In the genomic region with DNA sequence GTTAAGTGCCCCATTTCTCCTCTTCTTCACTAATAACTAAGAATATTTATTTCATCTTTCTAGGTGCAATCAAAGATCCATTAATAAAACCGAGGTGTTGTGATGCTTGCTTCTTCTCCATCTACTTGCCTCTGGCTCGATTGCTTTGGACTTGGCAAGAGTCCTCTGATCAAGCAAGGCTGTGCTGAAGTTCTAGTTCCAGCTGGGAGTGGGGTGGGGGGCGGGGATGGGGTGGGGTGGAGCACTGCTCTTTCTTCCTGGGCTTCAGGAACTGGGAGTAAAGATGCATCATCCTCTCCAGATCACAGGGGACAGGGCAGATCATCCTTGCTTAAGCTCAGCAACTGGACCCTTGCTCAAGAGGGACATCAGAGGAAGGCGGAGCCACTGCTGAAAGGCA, we compare ENCODE assay signal across 18 mouse cellular contexts. TPM values are rescaled to one million over a fixed set of nuclear protein-coding genes. Genes with fewer than 3 reads are reported as not detected.
DNase-seq lines count a peak whose midpoint lies in the region; TF ChIP-seq lines count a peak whose summit lies in the region.
"Had no signal": no experiment of that assay in that cellular context is flagged by ENCODE, and none has a peak within 500 bp of the region (broad histone marks: within the 10 kb centered on the region; RNA-seq: fewer than 3 reads in every experiment).

No protein-coding gene starts in this region.

- TF ChIP-seq EP300 in heart, adult 2 months (IDR thresholded peaks at IDR 0.05; ENCODE audit: insufficient read depth, low read depth, low read length): no peak

- TF ChIP-seq CTCF in E14TG2a.4 (conservative IDR thresholded peaks at IDR 0.05; ENCODE audit: low read length): no peak
- TF ChIP-seq CTCF in heart, adult 2 months (IDR thresholded peaks at IDR 0.05): no peak

- H3K36me3 ChIP-seq in E14TG2a.4 (ENCODE audit: insufficient read depth, low read length): no peaks in the 10 kb centered on the region
- H3K36me3 ChIP-seq in heart, adult 2 months (ENCODE audit: control insufficient read depth, insufficient read depth, low read length): peaks cover 3% of the 10 kb centered on the region
- H3K36me3 ChIP-seq: embryonic facial prominence, embryonic 10.5 days; embryonic facial prominence, embryonic 12.5 days; forebrain, embryonic 15.5 days had no signal

- H3K27ac ChIP-seq in heart, adult 2 months: no peak overlapping the region
- H3K27ac ChIP-seq: embryonic facial prominence, embryonic 10.5 days; embryonic facial prominence, embryonic 12.5 days; forebrain, embryonic 13.5 days; forebrain, embryonic 15.5 days had no signal

- no peak overlapping the region for H3K9ac ChIP-seq in heart, adult 2 months (ENCODE audit: low read depth, low read length)
- H3K9ac ChIP-seq: embryonic facial prominence, embryonic 12.5 days; forebrain, embryonic 13.5 days; forebrain, embryonic 15.5 days; forebrain, postnatal 0 days had no signal

- H3K79me2 ChIP-seq in heart, adult 2 months (replicated peaks; ENCODE audit: control insufficient read depth, insufficient read depth, low read length): no peaks in the 10 kb centered on the region; the same call in 1 of the 2 replicates

- no peaks in the 10 kb centered on the region for H3K9me3 ChIP-seq in E14TG2a.4 (ENCODE audit: low read length)
- H3K9me3 ChIP-seq: embryonic facial prominence, embryonic 10.5 days; embryonic facial prominence, embryonic 12.5 days; forebrain, embryonic 13.5 days; forebrain, embryonic 15.5 days had no signal

- H3K4me1 ChIP-seq in E14TG2a.4 (replicated peaks; ENCODE audit: low read depth, low read length): peaks cover 52% of the 10 kb centered on the region
- H3K4me1 ChIP-seq in heart, adult 2 months (ENCODE audit: control insufficient read depth, insufficient read depth, low read length): no peaks in the 10 kb centered on the region; the same call in 1 of the 2 replicates

- no peak for TF ChIP-seq POLR2A in heart, adult 2 months (IDR thresholded peaks at IDR 0.05; ENCODE audit: insufficient read depth, low read depth, low read length)

- WGBS in heart, adult 2 months: 46% methylated on average over 4 of the region's 4 CpGs

- 0 out of 2 replicates have a peak overlapping the region, but pooled peaks have one; percentile 43 for H3K4me3 ChIP-seq in E14TG2a.4 (replicated peaks; ENCODE audit: low read length)
- no peak overlapping the region for H3K4me3 ChIP-seq in heart, adult 2 months
- H3K4me3 ChIP-seq: embryonic facial prominence, embryonic 10.5 days; embryonic facial prominence, embryonic 12.5 days; forebrain, embryonic 13.5 days; forebrain, embryonic 15.5 days had no signal

- DNase-seq in ES-CJ7 (ENCODE audit: low read depth, low spot score): peak; percentile 70
- peak; percentile 75 for DNase-seq in ZHBTc4 (ENCODE audit: low read depth, low spot score)
- DNase-seq in heart, adult 2 months: no peak
- no peak for DNase-seq in heart, postnatal 10 days
- DNase-seq: adrenal gland, adult 8-10 months; adrenal gland, postnatal 14 days; adrenal gland, postnatal 36 days; cerebellum, adult 11-12 months; cerebellum, adult 2 months; cerebellum, adult 9-10 months; cerebellum, postnatal 10 days; cerebellum, postnatal 25 days; forebrain, postnatal 0 days had no signal

- intact Hi-C loops in heart, adult 2 months (cut with DNase I): no loop called here
- intact Hi-C loops in heart, postnatal 10 days (cut with DNase I): no loop called here

- H3K27me3 ChIP-seq in E14TG2a.4 (ENCODE audit: insufficient read depth, low read length): peaks cover 22% of the 10 kb centered on the region
- H3K27me3 ChIP-seq in heart, adult 2 months (ENCODE audit: control insufficient read depth, insufficient read depth, low read length): no peaks in the 10 kb centered on the region

RNA-seq across cellular contexts. Expression of a gene that starts 5.5 kb away (rescaled TPM):
- total RNA-seq in heart, adult 2 months (2021): 10 to 100 TPM; 78.9 to 83.9 TPM
- polyA plus RNA-seq in heart, adult 2 months (2012; rRNA removed): 15.0 and 25.0 TPM in 2 replicates
- total RNA-seq in heart, postnatal 10 days (2021): 100 to 1,000 TPM; 186 to 218 TPM

Comparison
In these comparisons a context has a peak if more than half of its experiments do, and no peak if none do; other contexts are left out.
1. DNase-seq: peak in ES-CJ7 (single experiment) and ZHBTc4 (single experiment); none in heart, adult 2 months (0 of 2) and heart, postnatal 10 days (0 of 2).